Mouse (Mus musculus) megakaryocyte-erythroid progenitor cell, adult 5-6 weeks (primary cell): ENCODE results near the gene Ndufv3. TPM values are rescaled to one million over a fixed set of nuclear protein-coding genes. Genes with fewer than 3 reads are reported as not detected.

Experiments
- ATAC-seq: replicated peaks from 2 replicates; pipeline ENCODE4 v1.8.0; 2016; ENCODE audit warnings: mild to moderate bottlenecking, inconsistent platforms; ENCODE audit not compliant: severe bottlenecking, poor library complexity, low FRiP score, low TSS enrichment
- total RNA-seq, 2 experiments: library from RNA; stranded (forward) in 1 of 2; stranded (reverse) in 1 of 2; fragments of 200-1000, 215-1000 nt in 1 of 2; fragments of >200 nt in 1 of 2; fragmentation: Nextera tagmentation in 1 of 2; gene quantifications; 2 replicates each; pipeline ENCODE4 v1.2.3; 2014 to 2017

Gene Ndufv3
- total RNA-seq (2014; fragmentation: Nextera tagmentation): 142 and 209 TPM in 2 replicates
- 217 and 233 TPM in 2 replicates for total RNA-seq (2017)

GRCm38 (mm10) chr17:31519946-31520838 is at the start of gene Ndufv3, which contains the start of gene Wdr4:
Gene Ndufv3, plus strand, starts transcription at chr17:31520115.
Gene Wdr4, minus strand, starts transcription at chr17:31519980.
- peak; percentile 99 for ATAC-seq

GRCm38 (mm10) chr17:31470766-31471418 is 49.0 kb upstream of the Ndufv3 start:
- no peak for ATAC-seq

- ATAC-seq: no peak
These were observed 45.5 kb upstream of the Ndufv3 start for GRCm38 (mm10) chr17:31474388-31474787.

GRCm38 (mm10) chr17:31478606-31479005 is 41.3 kb upstream of the Ndufv3 start:
- no peak for ATAC-seq

GRCm38 (mm10) chr17:31479108-31479844 is 40.6 kb upstream of the Ndufv3 start:
- ATAC-seq: no peak

- ATAC-seq: no peak
These were observed 33.2 kb upstream of the Ndufv3 start for GRCm38 (mm10) chr17:31486616-31487198.

- ATAC-seq: no peak
These were observed 32.4 kb upstream of the Ndufv3 start for GRCm38 (mm10) chr17:31487433-31488060.

- no peak for ATAC-seq
These were observed 28.6 kb upstream of the Ndufv3 start for GRCm38 (mm10) chr17:31491355-31491754.

- ATAC-seq: peak; percentile 55; the same call in 1 of the 2 replicates
These were observed 27.5 kb upstream of the Ndufv3 start for GRCm38 (mm10) chr17:31492416-31492815.

GRCm38 (mm10) chr17:31494989-31495388 is 24.9 kb upstream of the Ndufv3 start:
- no peak for ATAC-seq

GRCm38 (mm10) chr17:31497726-31498125 is 22.2 kb upstream of the Ndufv3 start:
- ATAC-seq: no peak

GRCm38 (mm10) chr17:31499725-31500124 is 20.2 kb upstream of the Ndufv3 start:
- no peak for ATAC-seq

- no peak for ATAC-seq
These were observed 19.5 kb upstream of the Ndufv3 start for GRCm38 (mm10) chr17:31500416-31500815.

- no peak for ATAC-seq
These were observed 19.0 kb upstream of the Ndufv3 start for GRCm38 (mm10) chr17:31500908-31501307.

- ATAC-seq: peak; percentile 91
These were observed 17.5 kb upstream of the Ndufv3 start for GRCm38 (mm10) chr17:31502261-31502927.

GRCm38 (mm10) chr17:31503337-31503736 is 16.6 kb upstream of the Ndufv3 start:
- ATAC-seq: no peak

GRCm38 (mm10) chr17:31503936-31504335 is 16.0 kb upstream of the Ndufv3 start:
- ATAC-seq: no peak

GRCm38 (mm10) chr17:31505013-31505412 is 14.9 kb upstream of the Ndufv3 start:
- no peak for ATAC-seq

GRCm38 (mm10) chr17:31506282-31506681 is 13.6 kb upstream of the Ndufv3 start:
- no peak for ATAC-seq
